Mouse (Mus musculus): ENCODE results near the gene Epop. TPM values are rescaled to one million over a fixed set of nuclear protein-coding genes. Genes with fewer than 3 reads are reported as not detected.

The Epop gene
- polyA plus RNA-seq, 1 experiment from 2014 or later, result 3.1 TPM

- no peak for ATAC-seq (replicated peaks; ENCODE audit: low FRiP score, low TSS enrichment, low read depth)
- H3K36me3 ChIP-seq (ENCODE audit: control insufficient read depth, insufficient read depth, low read length), result no peaks in the 10 kb centered on the region
- no peak overlapping the region for H3K9ac ChIP-seq (ENCODE audit: low read length)
- H3K27me3 ChIP-seq (replicated peaks; ENCODE audit: control insufficient read depth, insufficient read depth, low read length), result peaks cover 28% of the 10 kb centered on the region
- peaks cover 1% of the 10 kb centered on the region; the same call in 1 of the 2 replicates for H3K4me1 ChIP-seq (replicated peaks; ENCODE audit: control insufficient read depth, insufficient read depth, low read length)
- H3K4me2 ChIP-seq (ENCODE audit: low read length), result no peak overlapping the region
- DNase-seq (ENCODE audit: low spot score), result no peak
- no peak overlapping the region for H3K4me3 ChIP-seq (ENCODE audit: low read depth, low read length)
- H3K27ac ChIP-seq (ENCODE audit: low read depth), result no peak overlapping the region
- WGBS, result 18% methylated on average over 10 of the region's 10 CpGs
- no peaks in the 10 kb centered on the region for H3K9me3 ChIP-seq (ENCODE audit: control insufficient read depth, low read length)
These were observed 50.2 kb downstream of the Epop start for GRCm38 (mm10) chr11:97579088-97579857.

- ATAC-seq (replicated peaks; ENCODE audit: low FRiP score, low TSS enrichment, low read depth) (no peak), DNase-seq (ENCODE audit: low spot score) (no peak)
- Histone ChIP-seq H3K4me1 (replicated peaks; ENCODE audit: control insufficient read depth, insufficient read depth, low read length) (peaks cover 6% of the 10 kb centered on the region), H3K27ac (ENCODE audit: low read depth) (no peak overlapping the region), H3K9me3 (ENCODE audit: control insufficient read depth, low read length) (no peaks in the 10 kb centered on the region), H3K9ac (ENCODE audit: low read length) (no peak overlapping the region), H3K4me2 (ENCODE audit: low read length) (no peak overlapping the region), H3K36me3 (ENCODE audit: control insufficient read depth, insufficient read depth, low read length) (no peaks in the 10 kb centered on the region), H3K4me3 (ENCODE audit: low read depth, low read length) (no peak overlapping the region), H3K27me3 (replicated peaks; ENCODE audit: control insufficient read depth, insufficient read depth, low read length) (peaks cover 38% of the 10 kb centered on the region)
- WGBS, result 32% methylated on average over 2 of the region's 2 CpGs
These were observed 51.2 kb downstream of the Epop start for GRCm38 (mm10) chr11:97578286-97578685.

Small RNA genes lying within 50 kb of the gene (microRNA-seq; reads per million reads assigned to microRNA genes)
- gene Gm24158, result not detected
- 0.51 reads per million for gene Mir6927

Other genes starting within 250 kb of the Epop start
- 5.0 and 5.1 TPM in 2 replicates for gene Arhgap23, start 214.2 kb downstream of the Epop start, polyA plus RNA-seq (2014; fragmentation: Nextera tagmentation; extraction: Ambion mirVana)
- gene 4933428G20Rik, start 129.4 kb downstream of the Epop start, polyA plus RNA-seq (2014; fragmentation: Nextera tagmentation; extraction: Ambion mirVana), result 0.12 TPM in 2 replicates
- gene Srcin1, start 53.5 kb downstream of the Epop start, polyA plus RNA-seq (2014; fragmentation: Nextera tagmentation; extraction: Ambion mirVana), result 0.16 and 0.30 TPM in 2 replicates
- gene Mllt6, start 33.7 kb upstream of the Epop start, polyA plus RNA-seq (2014; fragmentation: Nextera tagmentation; extraction: Ambion mirVana), result 4.6 and 4.8 TPM in 2 replicates
- gene Cisd3, start 56.1 kb upstream of the Epop start, polyA plus RNA-seq (2014; fragmentation: Nextera tagmentation; extraction: Ambion mirVana), result 41.2 and 47.9 TPM in 2 replicates
- 19.2 and 19.7 TPM in 2 replicates for gene Pcgf2, start 70.8 kb upstream of the Epop start, polyA plus RNA-seq (2014; fragmentation: Nextera tagmentation; extraction: Ambion mirVana)
- gene Psmb3, start 73.7 kb upstream of the Epop start, polyA plus RNA-seq (2014; fragmentation: Nextera tagmentation; extraction: Ambion mirVana), result 473 and 491 TPM in 2 replicates
- 1.7 and 1.9 TPM in 2 replicates for gene Pip4k2b, start 115.0 kb upstream of the Epop start, polyA plus RNA-seq (2014; fragmentation: Nextera tagmentation; extraction: Ambion mirVana)
- 10.5 and 11.8 TPM in 2 replicates for gene Cwc25, start 136.9 kb upstream of the Epop start, polyA plus RNA-seq (2014; fragmentation: Nextera tagmentation; extraction: Ambion mirVana)
- gene 1700001P01Rik, start 146.2 kb upstream of the Epop start, polyA plus RNA-seq (2014; fragmentation: Nextera tagmentation; extraction: Ambion mirVana), result 0.31 TPM in 2 replicates
- 752 and 786 TPM in 2 replicates for gene Rpl23, start 152.7 kb upstream of the Epop start, polyA plus RNA-seq (2014; fragmentation: Nextera tagmentation; extraction: Ambion mirVana)
- gene Lasp1, start 169.3 kb upstream of the Epop start, polyA plus RNA-seq (2014; fragmentation: Nextera tagmentation; extraction: Ambion mirVana), result 85.1 and 88.6 TPM in 2 replicates
- 8.1 and 9.5 TPM in 2 replicates for gene B230217C12Rik, start 211.1 kb upstream of the Epop start, polyA plus RNA-seq (2014; fragmentation: Nextera tagmentation; extraction: Ambion mirVana)

Data from intestine, embryonic 14.5 days (tissue).